Mouse (Mus musculus) adrenal gland, postnatal 25 days (tissue): ENCODE data around the gene Ackr2. TPM values are rescaled to one million over a fixed set of nuclear protein-coding genes. Genes with fewer than 3 reads are reported as not detected.

Source experiments
- total RNA-seq: library from RNA; stranded (reverse); gene quantifications from 2 replicates; pipeline ENCODE4 v1.2.3, GENCODE M21; 2021

The Ackr2 gene
- total RNA-seq, 1 experiment from 2014 or later = 0.52 TPM

Other genes starting within 250 kb of the Ackr2 start
- 4.9 and 5.3 TPM in 2 replicates for gene Sec22c, start 192.9 kb upstream of the Ackr2 start, total RNA-seq
- 41.6 and 44.9 TPM in 2 replicates for gene Ss18l2, start 188.0 kb upstream of the Ackr2 start, total RNA-seq
- gene Nktr, start 179.2 kb upstream of the Ackr2 start, total RNA-seq = 90.6 and 90.8 TPM in 2 replicates
- gene Zfp651, start 139.0 kb upstream of the Ackr2 start, total RNA-seq = 33.3 and 55.7 TPM in 2 replicates
- gene Klhl40, start 120.7 kb upstream of the Ackr2 start, total RNA-seq = 0.18 TPM in 1 of 2 replicates, not detected in the other
- not detected in 2 replicates for gene Hhatl, start 105.8 kb upstream of the Ackr2 start, total RNA-seq
- 1.3 and 1.5 TPM in 2 replicates for gene Ccdc13, start 58.9 kb upstream of the Ackr2 start, total RNA-seq
- 77.9 and 79.7 TPM in 2 replicates for gene Higd1a, start 40.0 kb upstream of the Ackr2 start, total RNA-seq
- gene Cyp8b1, start 17.9 kb downstream of the Ackr2 start, total RNA-seq = 0.36 and 2.7 TPM in 2 replicates
- 2.0 and 2.9 TPM in 2 replicates for gene Fam198a, start 52.6 kb downstream of the Ackr2 start, total RNA-seq
- gene Pomgnt2, start 98.8 kb downstream of the Ackr2 start, total RNA-seq = 16.3 and 21.3 TPM in 2 replicates
- gene Snrk, start 218.9 kb downstream of the Ackr2 start, total RNA-seq = 177 and 190 TPM in 2 replicates